Mouse (Mus musculus) lung, postnatal 14 days (tissue): ENCODE measurements around the gene Krt222.
"Not testable (repeated sequence)": the region's sequence is repeated elsewhere in the genome, so short reads cannot be mapped to it uniquely, and the experiment has no call there.

ENCODE experiments used
- DNase-seq: peaks from one replicate; pipeline ENCODE4 v3.0.0; 2021

Gene Krt222

DNA sequence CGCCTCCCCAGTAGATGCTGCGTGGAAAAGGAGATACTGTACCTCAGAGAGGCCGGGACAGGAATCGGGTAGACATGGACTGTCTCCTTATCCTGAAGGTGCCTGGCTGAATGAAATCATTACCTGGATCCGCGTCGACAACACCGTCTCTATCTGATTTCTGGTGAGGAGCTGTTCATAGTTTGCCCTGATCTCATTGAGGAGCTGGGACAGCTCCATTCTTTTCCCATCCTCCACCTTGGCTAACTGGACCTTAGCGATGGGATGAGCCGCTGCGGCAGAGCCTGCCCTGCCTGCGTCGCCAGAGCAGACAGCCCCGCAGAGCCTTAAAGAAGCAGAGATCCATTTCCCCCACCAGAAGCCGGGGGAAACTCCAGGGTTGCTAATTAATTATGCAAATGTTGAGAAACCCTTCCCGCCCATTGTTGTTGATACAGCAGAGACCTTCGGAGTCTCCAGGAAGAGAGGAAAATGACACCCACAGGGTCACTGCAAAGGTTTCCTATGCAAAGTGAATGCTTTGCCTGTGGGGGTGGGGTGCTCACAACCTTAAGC is at the start of gene Krt222:
Gene Krt222, minus strand, starts transcription at position 266 of the 555 bp plus-strand sequence.
- no peak for DNase-seq

DNA sequence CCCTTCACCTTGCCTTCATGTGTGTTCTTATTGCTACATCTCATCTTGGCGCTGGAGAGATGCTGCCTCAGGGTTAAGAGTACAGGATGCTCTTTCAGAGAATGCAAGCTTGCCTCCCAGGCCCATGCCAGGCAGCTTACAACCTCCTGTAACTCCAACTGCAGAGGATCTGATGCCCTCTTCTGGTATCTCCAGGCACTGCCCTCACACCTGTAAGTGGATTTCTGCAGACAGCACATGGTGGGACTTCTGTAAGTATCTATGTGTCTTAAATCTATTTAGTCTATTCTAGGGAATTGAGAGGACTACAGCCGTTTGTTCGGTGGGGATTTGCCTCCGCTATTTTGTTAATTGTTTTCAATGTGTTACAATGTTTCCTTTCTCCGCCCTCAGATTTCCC is 49.0 kb upstream of the Krt222 start:
- peak; percentile 44 for DNase-seq

DNA sequence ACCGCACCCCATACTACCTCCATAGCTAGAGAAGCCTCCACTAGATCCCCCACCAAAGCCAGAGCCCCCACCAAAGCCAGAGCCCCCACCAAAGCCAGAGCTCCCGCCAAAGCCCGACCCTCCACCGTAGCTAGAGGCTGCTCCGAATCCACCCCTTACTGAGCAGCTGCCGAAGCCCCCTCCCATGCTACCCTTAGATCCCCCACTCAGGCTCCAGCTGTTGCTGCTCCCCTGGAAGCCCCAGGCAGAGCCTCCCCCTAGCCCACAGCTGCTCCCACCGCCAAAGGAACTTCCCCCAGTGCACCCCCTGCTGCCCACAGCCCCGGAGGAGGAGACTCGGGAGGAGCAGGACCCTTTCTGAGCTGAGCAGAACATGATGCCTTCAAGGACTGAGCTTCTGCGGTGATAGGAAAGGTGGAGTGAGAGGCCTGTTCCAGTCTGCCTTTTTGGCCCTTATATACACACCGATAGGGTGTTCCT is 41.0 kb upstream of the Krt222 start, which contains the start of gene Krt24:
Gene Krt24, minus strand, starts transcription at position 430 of the 480 bp plus-strand sequence.
- no peak for DNase-seq

DNA sequence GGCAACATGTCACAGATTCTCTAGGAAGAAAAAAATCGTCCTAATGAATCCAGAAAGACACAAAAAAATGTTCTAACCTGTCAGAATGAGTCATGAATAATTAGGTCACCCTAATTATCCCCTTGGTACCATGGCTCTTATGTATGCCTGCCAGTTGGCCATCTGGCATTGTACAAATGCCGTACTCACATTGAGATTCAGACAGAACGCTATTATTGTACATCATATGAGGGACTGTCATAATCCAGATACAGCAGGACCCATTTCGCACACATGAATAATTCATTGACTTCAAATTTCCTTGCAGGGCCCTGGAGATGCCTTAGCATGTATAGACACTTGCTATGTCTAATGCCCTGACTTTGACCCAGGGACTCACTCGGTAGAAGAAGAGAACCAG is 40.1 kb upstream of the Krt222 start:
- no peak for DNase-seq

GRCm38 (mm10) chr11:99283334-99283733 is 39.4 kb upstream of the Krt222 start:
- no peak for DNase-seq

- no peak for DNase-seq
These were observed 37.2 kb upstream of the Krt222 start for GRCm38 (mm10) chr11:99281116-99281515.

- no peak for DNase-seq
These were observed 36.1 kb upstream of the Krt222 start for GRCm38 (mm10) chr11:99279986-99280385.

GRCm38 (mm10) chr11:99276786-99277185 is 32.9 kb upstream of the Krt222 start:
- DNase-seq, result no peak

DNA sequence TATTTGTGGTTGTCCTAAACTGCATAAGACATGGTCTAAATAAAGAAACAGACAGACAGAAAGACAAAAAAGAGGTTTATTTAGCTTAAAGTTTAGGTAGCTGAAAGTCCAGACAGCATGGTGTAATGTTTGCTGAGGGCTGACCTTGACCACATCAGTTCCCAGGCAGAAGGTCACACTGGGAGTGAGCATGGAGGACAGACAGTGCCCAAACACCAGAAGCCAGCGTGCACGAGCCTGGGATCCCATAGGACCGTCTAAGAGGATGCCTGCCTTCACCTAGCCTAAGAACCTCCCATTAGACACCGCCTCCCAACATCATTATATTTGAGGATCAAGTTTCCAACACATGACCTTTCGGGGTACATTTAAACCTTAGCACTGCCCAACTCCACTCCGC is 31.7 kb upstream of the Krt222 start:
- DNase-seq, result no peak

DNA sequence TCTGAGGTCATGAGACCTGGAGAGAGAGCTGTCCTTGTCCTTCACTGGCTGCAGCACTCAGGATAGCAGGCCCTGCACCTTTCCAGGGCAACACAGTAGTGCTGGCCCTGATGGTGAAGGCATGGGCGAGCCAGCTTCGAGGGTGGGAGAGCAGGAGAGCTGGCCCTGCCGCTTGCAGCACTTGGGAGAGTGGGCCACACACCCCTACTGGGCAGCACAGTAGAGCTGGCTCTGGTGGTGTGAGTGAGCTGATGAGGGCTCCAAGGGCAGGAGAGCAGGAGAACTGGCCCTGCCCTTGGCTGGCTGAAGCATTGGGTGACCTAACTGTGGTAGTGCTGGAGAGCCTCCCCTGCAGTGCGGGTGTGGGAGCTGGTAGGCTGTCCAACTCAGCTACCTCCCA is 28.8 kb upstream of the Krt222 start:
- no peak for DNase-seq

DNA sequence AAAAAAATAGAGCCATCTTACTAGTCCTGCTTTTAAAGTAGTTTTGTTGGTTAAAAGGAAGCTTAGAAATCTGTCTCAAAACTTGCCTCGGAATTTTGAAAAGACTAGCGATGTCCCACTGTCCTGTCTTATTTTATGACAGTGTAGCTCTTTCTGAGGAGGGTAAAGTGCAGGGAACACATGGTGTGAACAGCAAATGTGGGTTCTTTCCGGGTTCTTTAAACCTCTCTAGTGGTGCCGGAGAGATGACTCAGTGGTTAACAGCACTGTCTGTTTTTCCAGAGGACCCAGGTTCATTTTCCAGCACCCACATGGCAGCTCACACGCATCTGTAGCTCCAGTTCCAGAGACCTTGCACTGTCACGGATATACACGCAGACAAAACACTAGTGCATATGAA is 25.3 kb upstream of the Krt222 start:
- DNase-seq, result no peak

GRCm38 (mm10) chr11:99265796-99266195 is 21.9 kb upstream of the Krt222 start:
- DNase-seq, result no peak

DNA sequence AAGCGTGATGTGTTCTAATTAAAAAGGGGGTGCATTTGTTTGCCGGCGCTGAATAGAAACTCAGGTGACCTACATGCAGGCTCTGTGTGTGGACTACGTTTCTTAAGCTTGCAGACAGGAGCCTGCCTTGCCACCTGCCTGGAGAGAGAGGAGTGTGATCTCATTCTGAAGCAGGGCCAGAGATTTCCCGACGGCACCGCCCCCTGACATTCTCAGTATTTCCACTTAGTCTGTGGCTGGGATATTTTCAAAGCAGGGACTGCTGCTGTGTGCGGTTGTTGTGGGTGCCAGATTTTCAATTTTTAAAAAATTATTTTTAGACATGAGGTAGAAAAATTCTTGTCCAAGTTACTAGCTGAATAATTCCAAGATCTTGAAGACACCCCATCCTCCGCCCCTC is 21.3 kb upstream of the Krt222 start:
- DNase-seq, result no peak

GRCm38 (mm10) chr11:99256213-99256612 is 12.3 kb upstream of the Krt222 start:
- DNase-seq, result no peak

GRCm38 (mm10) chr11:99255316-99255715 is 11.4 kb upstream of the Krt222 start:
- no peak for DNase-seq

GRCm38 (mm10) chr11:99253893-99254292 is 10.0 kb upstream of the Krt222 start:
- DNase-seq, result no peak

DNA sequence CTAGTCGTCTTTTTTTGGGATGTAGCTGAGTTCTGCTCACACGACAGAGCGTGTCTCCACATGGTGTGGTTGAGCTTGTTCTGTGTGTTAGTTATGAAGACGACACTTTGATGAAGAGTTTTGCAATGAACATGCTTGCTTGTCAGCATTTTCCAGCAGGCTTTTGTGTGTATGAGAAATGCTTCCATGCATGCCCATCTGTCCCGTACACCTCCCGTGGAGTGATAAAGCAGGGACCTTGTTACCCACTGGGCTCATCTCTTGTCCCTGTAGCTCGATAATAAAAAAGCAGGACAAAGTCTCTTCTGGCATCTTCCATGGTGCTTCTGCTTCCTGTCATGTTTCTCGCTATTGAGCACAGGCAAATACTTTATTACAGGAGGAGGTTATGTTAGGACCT is 8.8 kb upstream of the Krt222 start:
- no peak for DNase-seq

- DNase-seq, result no peak
These were observed 6.8 kb upstream of the Krt222 start for GRCm38 (mm10) chr11:99250666-99251065.

- DNase-seq, result no peak
These were observed 6.4 kb upstream of the Krt222 start for GRCm38 (mm10) chr11:99250241-99250640.

GRCm38 (mm10) chr11:99249115-99249514 is 5.2 kb upstream of the Krt222 start:
- DNase-seq, result peak; percentile 22

GRCm38 (mm10) chr11:99247916-99248315 is 4.0 kb upstream of the Krt222 start:
- no peak for DNase-seq

GRCm38 (mm10) chr11:99244519-99244918 is 634 bp upstream of the Krt222 start:
- DNase-seq, result not testable (repeated sequence)

GRCm38 (mm10) chr11:99243200-99243819 is 575 bp downstream of the Krt222 start:
- DNase-seq, result no peak

GRCm38 (mm10) chr11:99242056-99242455 is 1.8 kb downstream of the Krt222 start:
- no peak for DNase-seq

DNA sequence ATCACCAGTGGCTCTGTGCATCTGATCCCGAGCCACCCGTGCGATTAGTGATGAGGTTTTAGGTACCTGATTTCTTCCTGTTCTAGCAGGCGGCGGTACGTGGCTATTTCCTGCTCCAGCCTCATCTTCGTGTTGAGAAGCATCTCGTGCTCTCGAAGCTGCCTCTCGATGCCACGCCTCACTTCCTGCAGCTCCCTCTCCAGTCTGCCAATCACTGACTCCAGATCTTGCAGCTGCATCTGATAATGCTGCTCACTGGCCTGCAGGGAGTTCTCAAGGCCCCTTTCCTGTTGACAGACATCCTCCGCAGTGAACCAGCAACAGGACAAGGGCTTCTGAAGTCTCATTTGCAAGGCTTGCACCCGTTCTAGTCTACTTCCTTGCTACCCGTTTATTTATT is 5.4 kb downstream of the Krt222 start:
- DNase-seq, result peak; percentile 6
